Mouse (Mus musculus) forelimb bud, embryonic 11.5 days (tissue): ENCODE results near the gene Prdx2.

Experiments used
- DNase-seq: peaks from one replicate; pipeline ENCODE4 v3.0.0-alpha.2; 2012; ENCODE audit warnings: low read depth, low spot score

The Prdx2 gene

GRCm38 (mm10) chr8:84978248-84978940 is 9.0 kb downstream of the Prdx2 start, which contains the start of gene Junb:
TSS of gene Junb (minus strand) at chr8:84978718.
- peak; percentile 87 for DNase-seq

GRCm38 (mm10) chr8:84979599-84980421 is 10.4 kb downstream of the Prdx2 start:
- DNase-seq, result peak; percentile 93

GRCm38 (mm10) chr8:84980622-84981358 is 11.4 kb downstream of the Prdx2 start:
- no peak for DNase-seq

- DNase-seq, result no peak
Observed at GRCm38 (mm10) chr8:84981644-84982498, 12.5 kb downstream of the Prdx2 start.

GRCm38 (mm10) chr8:84982499-84983011 is 13.2 kb downstream of the Prdx2 start:
- no peak for DNase-seq

- DNase-seq, result no peak
Observed at GRCm38 (mm10) chr8:84984294-84985048, 15.1 kb downstream of the Prdx2 start.

GRCm38 (mm10) chr8:84985049-84985683 is 15.8 kb downstream of the Prdx2 start:
- DNase-seq, result no peak

GRCm38 (mm10) chr8:84985684-84986378 is 16.4 kb downstream of the Prdx2 start:
- DNase-seq, result peak; percentile 85

- DNase-seq, result no peak
Observed at GRCm38 (mm10) chr8:84986379-84986945, 17.1 kb downstream of the Prdx2 start.

- DNase-seq, result no peak
Observed at GRCm38 (mm10) chr8:84987388-84987787, 18.0 kb downstream of the Prdx2 start.

GRCm38 (mm10) chr8:84987903-84988302 is 18.5 kb downstream of the Prdx2 start:
- DNase-seq, result no peak

GRCm38 (mm10) chr8:84989311-84989731 is 19.9 kb downstream of the Prdx2 start:
- no peak for DNase-seq

- DNase-seq, result peak; percentile 92
Observed at GRCm38 (mm10) chr8:84989810-84990209, 20.4 kb downstream of the Prdx2 start.

- peak; percentile 99 for DNase-seq
Observed at GRCm38 (mm10) chr8:84990349-84990748, 21.0 kb downstream of the Prdx2 start, which contains the start of gene Hook2. TSS of gene Hook2 (plus strand) at chr8:84990603.

GRCm38 (mm10) chr8:84990836-84991235 is 21.4 kb downstream of the Prdx2 start:
- no peak for DNase-seq

- no peak for DNase-seq
Observed at GRCm38 (mm10) chr8:84994375-84994774, 25.0 kb downstream of the Prdx2 start.

- DNase-seq, result no peak
Observed at GRCm38 (mm10) chr8:84995680-84996079, 26.3 kb downstream of the Prdx2 start.

GRCm38 (mm10) chr8:84996978-84997377 is 27.6 kb downstream of the Prdx2 start:
- DNase-seq, result no peak
